Comparison of ENCODE assay signal across 13 mouse cellular contexts in genomic region chr12:14515588-14515987, GRCm38 (mm10).
"Had no signal": no experiment of that assay in that cellular context is flagged by ENCODE, and none has a peak within 500 bp of the region (broad histone marks: within the 10 kb centered on the region; RNA-seq: fewer than 3 reads in every experiment).

No protein-coding gene starts in this region.

- DNase-seq: kidney, adult 2 months; kidney, postnatal 14 days; lung, adult 2 months; lung, postnatal 36 days; midbrain, embryonic 14.5 days; thymus, adult 2 months; thymus, postnatal 25 days had no signal

- H3K4me3 ChIP-seq: kidney, embryonic 15.5 days; limb, embryonic 10.5 days; liver, embryonic 15.5 days; midbrain, embryonic 10.5 days; myocyte; neural tube, embryonic 15.5 days had no signal

- H3K9me3 ChIP-seq: kidney, embryonic 15.5 days; limb, embryonic 10.5 days; liver, embryonic 15.5 days; midbrain, embryonic 10.5 days; neural tube, embryonic 15.5 days had no signal

- H3K27me3 ChIP-seq: kidney, embryonic 15.5 days; liver, embryonic 15.5 days; neural tube, embryonic 15.5 days had no signal

- H3K4me1 ChIP-seq: kidney, embryonic 15.5 days; limb, embryonic 10.5 days; liver, embryonic 15.5 days; midbrain, embryonic 10.5 days; neural tube, embryonic 15.5 days had no signal

- H3K36me3 ChIP-seq: kidney, embryonic 15.5 days; limb, embryonic 10.5 days; liver, embryonic 15.5 days; midbrain, embryonic 10.5 days; neural tube, embryonic 15.5 days had no signal

- H3K27ac ChIP-seq: kidney, embryonic 15.5 days; limb, embryonic 10.5 days; liver, embryonic 15.5 days; midbrain, embryonic 10.5 days; neural tube, embryonic 15.5 days had no signal
